Mouse (Mus musculus): ENCODE data around the gene Bcap29.
A peak's percentile ranks its signal among the peaks of the same experiment; 100 is the strongest.

DNA sequence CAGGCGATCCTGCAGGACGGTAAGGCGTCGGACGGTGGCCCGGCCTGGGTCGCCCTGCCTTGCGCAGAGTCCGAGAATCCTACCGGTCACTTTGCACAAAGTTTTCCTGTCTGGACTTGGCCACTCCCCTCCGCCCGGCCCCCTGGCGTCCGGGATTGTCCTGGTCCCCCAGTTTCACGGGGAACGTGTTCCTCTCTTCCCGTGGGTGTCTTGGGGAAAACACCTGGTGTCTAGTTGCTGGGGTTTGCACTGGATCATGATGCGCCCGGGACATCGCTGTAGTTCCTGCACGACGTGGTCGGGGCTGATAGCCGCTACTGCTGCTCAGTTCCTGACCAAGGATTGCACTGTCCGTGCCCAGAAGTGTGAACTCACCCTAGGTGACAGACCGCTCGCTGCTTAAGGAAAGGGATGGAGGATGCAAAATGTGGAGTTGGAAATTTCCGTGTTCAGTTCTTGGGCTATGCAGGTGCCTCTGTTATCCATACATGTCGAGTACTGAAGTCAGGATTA, 20.6 kb upstream of the Bcap29 start:
- TF ChIP-seq POLR2A (IDR thresholded peaks at IDR 0.05; ENCODE audit: low read depth, low read length): no peak
- peak; percentile 50; the same call in 1 of the 2 replicates for TF ChIP-seq CTCF (IDR thresholded peaks at IDR 0.05; ENCODE audit: extremely low read depth, insufficient read length, insufficient replicate concordance, low read depth, low read length)

All from small intestine, adult 2 months (tissue).